Mouse (Mus musculus): ENCODE measurements around the gene Bmp8a.
"Not testable (repeated sequence)": the region's sequence is repeated elsewhere in the genome, so short reads cannot be mapped to it uniquely, and the experiment has no call there.

The Bmp8a gene

GRCm38 (mm10) chr4:123328946-123329345 lies 14.1 kb downstream of the Bmp8a start:
- DNase-seq, result no peak

- DNase-seq, result no peak
Measured at GRCm38 (mm10) chr4:123327630-123328029, 15.4 kb downstream of the Bmp8a start.

- no peak for DNase-seq
Measured at GRCm38 (mm10) chr4:123326087-123326486, 17.0 kb downstream of the Bmp8a start.

- DNase-seq, result no peak
Measured at GRCm38 (mm10) chr4:123323534-123323933, 19.5 kb downstream of the Bmp8a start, which contains the start of gene Oxct2a. Oxct2a (minus strand) TSS chr4:123323634.

GRCm38 (mm10) chr4:123322910-123323309 lies 20.1 kb downstream of the Bmp8a start:
- DNase-seq, result not testable (repeated sequence)

- DNase-seq, result no peak
Measured at GRCm38 (mm10) chr4:123314497-123314896, 28.6 kb downstream of the Bmp8a start.

- no peak for DNase-seq
Measured at GRCm38 (mm10) chr4:123313010-123313409, 30.0 kb downstream of the Bmp8a start.

- DNase-seq, result no peak
Measured at GRCm38 (mm10) chr4:123311845-123312244, 31.2 kb downstream of the Bmp8a start.

- no peak for DNase-seq
Measured at GRCm38 (mm10) chr4:123308292-123308691, 34.8 kb downstream of the Bmp8a start.

GRCm38 (mm10) chr4:123306999-123307398 lies 36.1 kb downstream of the Bmp8a start:
- peak; percentile 34 for DNase-seq

GRCm38 (mm10) chr4:123305789-123306188 lies 37.3 kb downstream of the Bmp8a start:
- DNase-seq, result peak; percentile 20

- no peak for DNase-seq
Measured at GRCm38 (mm10) chr4:123298980-123299670, 43.9 kb downstream of the Bmp8a start.

- DNase-seq, result no peak
Measured at GRCm38 (mm10) chr4:123298226-123298625, 44.8 kb downstream of the Bmp8a start.

GRCm38 (mm10) chr4:123297195-123297960 lies 45.7 kb downstream of the Bmp8a start:
- no peak for DNase-seq

GRCm38 (mm10) chr4:123296148-123296534 lies 46.9 kb downstream of the Bmp8a start:
- DNase-seq, result no peak

- no peak for DNase-seq
Measured at GRCm38 (mm10) chr4:123295516-123296147, 47.4 kb downstream of the Bmp8a start.

GRCm38 (mm10) chr4:123295026-123295425 lies 48.0 kb downstream of the Bmp8a start:
- DNase-seq, result not testable (repeated sequence)

GRCm38 (mm10) chr4:123293661-123294443 lies 49.2 kb downstream of the Bmp8a start:
- DNase-seq, result no peak

GRCm38 (mm10) chr4:123292989-123293388 lies 50.1 kb downstream of the Bmp8a start:
- DNase-seq, result no peak

GRCm38 (mm10) chr4:123292390-123292789 lies 50.7 kb downstream of the Bmp8a start:
- no peak for DNase-seq

- no peak for DNase-seq
Measured at GRCm38 (mm10) chr4:123289038-123289437, 54.0 kb downstream of the Bmp8a start.

- no peak for DNase-seq
Measured at GRCm38 (mm10) chr4:123286790-123287189, 56.3 kb downstream of the Bmp8a start.

Data from layer of hippocampus, adult 9-11 months (tissue).